ENCODE assay signal across 7 mouse cellular contexts in genomic region chr6:89345486-89345785, GRCm38 (mm10). TPM values are rescaled to one million over a fixed set of nuclear protein-coding genes. Genes with fewer than 3 reads are reported as not detected.
A peak's percentile ranks its signal among the peaks of the same experiment; 100 is the strongest.
DNase-seq lines count a peak whose midpoint lies in the region; ATAC-seq lines count a peak whose summit lies in the region.

No protein-coding gene starts in this region.

- H3K9ac ChIP-seq in hindbrain, embryonic 16.5 days (ENCODE audit: low read depth, low read length): no peak overlapping the region
- no peak overlapping the region for H3K9ac ChIP-seq in hindbrain, embryonic 12.5 days

- WGBS in hindbrain, embryonic 16.5 days: 83% methylated on average over 3 of the region's 3 CpGs
- WGBS in hindbrain, embryonic 12.5 days: 88% methylated on average over 3 of the region's 3 CpGs
- 61% methylated on average over 3 of the region's 3 CpGs for WGBS in limb, embryonic 10.5 days

- no peak for ATAC-seq in hindbrain, embryonic 16.5 days
- ATAC-seq in hindbrain, embryonic 12.5 days (ENCODE audit: low FRiP score): no peak; the same call in 1 of the 2 replicates

- peaks cover 25% of the 10 kb centered on the region for H3K36me3 ChIP-seq in hindbrain, embryonic 16.5 days (ENCODE audit: control insufficient read depth, insufficient read depth, low read length)
- H3K36me3 ChIP-seq in hindbrain, embryonic 12.5 days: peaks cover 76% of the 10 kb centered on the region
- H3K36me3 ChIP-seq in limb, embryonic 10.5 days: peaks cover 75% of the 10 kb centered on the region

- H3K9me3 ChIP-seq in hindbrain, embryonic 16.5 days (ENCODE audit: control insufficient read depth, low read length): no peaks in the 10 kb centered on the region
- no peaks in the 10 kb centered on the region for H3K9me3 ChIP-seq in hindbrain, embryonic 12.5 days (replicated peaks)
- no peaks in the 10 kb centered on the region for H3K9me3 ChIP-seq in limb, embryonic 10.5 days (replicated peaks)

- H3K27me3 ChIP-seq in hindbrain, embryonic 16.5 days (replicated peaks; ENCODE audit: control insufficient read depth, insufficient read depth, low read length): no peaks in the 10 kb centered on the region
- H3K27me3 ChIP-seq in hindbrain, embryonic 12.5 days: no peaks in the 10 kb centered on the region
- no peaks in the 10 kb centered on the region for H3K27me3 ChIP-seq in limb, embryonic 10.5 days (ENCODE audit: low read depth, poor library complexity, severe bottlenecking)

- peaks cover 24% of the 10 kb centered on the region for H3K4me1 ChIP-seq in hindbrain, embryonic 16.5 days (ENCODE audit: control insufficient read depth, insufficient read depth, low read depth, low read length)
- H3K4me1 ChIP-seq in hindbrain, embryonic 12.5 days: peaks cover 36% of the 10 kb centered on the region
- H3K4me1 ChIP-seq in limb, embryonic 10.5 days: peaks cover 39% of the 10 kb centered on the region

- no peak overlapping the region for H3K4me2 ChIP-seq in hindbrain, embryonic 16.5 days (ENCODE audit: low read length)
- H3K4me2 ChIP-seq in hindbrain, embryonic 12.5 days (replicated peaks): no peak overlapping the region

- H3K4me3 ChIP-seq in hindbrain, embryonic 16.5 days (ENCODE audit: low read length): no peak overlapping the region
- no peak overlapping the region for H3K4me3 ChIP-seq in hindbrain, embryonic 12.5 days
- peak overlapping the region; percentile 25; the same call in 1 of the 2 replicates for H3K4me3 ChIP-seq in limb, embryonic 10.5 days

- 0 out of 2 replicates have a peak overlapping the region, but pooled peaks have one; percentile 20 for H3K27ac ChIP-seq in hindbrain, embryonic 16.5 days (ENCODE audit: low read depth, low read length)
- no peak overlapping the region for H3K27ac ChIP-seq in hindbrain, embryonic 12.5 days
- H3K27ac ChIP-seq in limb, embryonic 10.5 days: peak overlapping the region; percentile 95

- DNase-seq in urinary bladder, postnatal 14 days (ENCODE audit: low spot score): peak; percentile 37
- DNase-seq in urinary bladder, postnatal 36 days (ENCODE audit: low spot score in 2 of 2): no peak
- no peak for DNase-seq in limb, embryonic 10.5 days (ENCODE audit: low spot score)
- DNase-seq in embryo, embryonic 11 days: no peak
- no peak for DNase-seq in kidney, adult 11 months

RNA-seq across cellular contexts. Expression of gene Plxna1, which starts 17.0 kb away (rescaled TPM):
- 21.6 and 44.7 TPM in 2 replicates for polyA plus RNA-seq in hindbrain, embryonic 16.5 days (2015; fragmentation: Nextera tagmentation; extraction: Ambion mirVana)
- 62.8 and 65.2 TPM in 2 replicates for polyA plus RNA-seq in hindbrain, embryonic 12.5 days (2016; fragmentation: Nextera tagmentation; extraction: Ambion mirVana)
- 28.6 and 29.5 TPM in 2 replicates for polyA plus RNA-seq in limb, embryonic 10.5 days (2016; fragmentation: Nextera tagmentation; extraction: Ambion mirVana)
